Mouse (Mus musculus) ES-E14 (cell line): Measurements from ENCODE around the gene Grid2. TPM values are rescaled to one million over a fixed set of nuclear protein-coding genes. Genes with fewer than 3 reads are reported as not detected.

Experiments used
- DNase-seq: peaks from one replicate; pipeline ENCODE4 v3.0.0-alpha.2; 2013; ENCODE audit warnings: low read depth, low spot score
- H3K27ac ChIP-seq: 2 replicates; pipeline ENCODE4 v1.5.1; 2012; ENCODE audit warnings: low read depth, mild to moderate bottlenecking, low read length, moderate library complexity, mixed read lengths; ENCODE audit not compliant: poor library complexity, insufficient read depth, severe bottlenecking
- H3K36me3 ChIP-seq: 2 replicates; pipeline ENCODE4 v1.6.1; 2012; ENCODE audit warnings: mild to moderate bottlenecking, low read length, moderate library complexity, mixed read lengths; ENCODE audit not compliant: control insufficient read depth, poor library complexity, insufficient read depth, severe bottlenecking
- H3K4me1 ChIP-seq, 2 experiments: fragments of 150-350 bp in 1 of 2; sonication (generic) in 1 of 2; 2 replicates each; pipeline ENCODE4 v1.6.1; 2012; ENCODE audit warnings: low read length in 2 of 2, mild to moderate bottlenecking in 1 of 2, mixed read lengths in 1 of 2; ENCODE audit not compliant: control insufficient read depth in 2 of 2, insufficient read depth in 2 of 2, poor library complexity in 1 of 2
- H3K4me3 ChIP-seq, 2 experiments: fragments of 150-350 bp in 1 of 2; sonication (generic) in 1 of 2; 2 replicates each; pipeline ENCODE4 v1.5.1; 2012; ENCODE audit warnings: low read length in 2 of 2, low read depth in 1 of 2, mild to moderate bottlenecking in 1 of 2, mixed read lengths in 1 of 2; ENCODE audit not compliant: insufficient read depth in 1 of 2, poor library complexity in 1 of 2, severe bottlenecking in 1 of 2
- H3K9ac ChIP-seq: 2 replicates; pipeline ENCODE4 v1.6.1; 2012; ENCODE audit warnings: low read depth, mild to moderate bottlenecking, low read length, mixed read lengths; ENCODE audit not compliant: poor library complexity, insufficient read depth, severe bottlenecking
- H3K9me3 ChIP-seq: fragments of 150-350 bp; sonication (generic); 2 replicates; pipeline ENCODE4 v1.6.1; 2012; ENCODE audit warnings: low read depth, mild to moderate bottlenecking, low read length; ENCODE audit not compliant: control insufficient read depth, insufficient read depth
- CHD2 ChIP-seq: IDR thresholded peaks from 2 replicates; pipeline ENCODE4 v1.6.1; 2014; ENCODE audit warnings: mild to moderate bottlenecking, low read depth, low read length, inconsistent platforms
- HCFC1 ChIP-seq: IDR thresholded peaks from 2 replicates; pipeline ENCODE4 v1.6.1; 2012; ENCODE audit warnings: low read length, inconsistent platforms, borderline replicate concordance; ENCODE audit not compliant: insufficient read depth
- MAFK ChIP-seq: IDR thresholded peaks from 2 replicates; pipeline ENCODE4 v1.6.1; 2014; ENCODE audit warnings: mild to moderate bottlenecking, low read depth, low read length, inconsistent platforms; ENCODE audit not compliant: insufficient read depth
- ZC3H11A ChIP-seq: IDR thresholded peaks from 2 replicates; pipeline ENCODE4 v1.6.1; 2012; ENCODE audit warnings: low read depth, mild to moderate bottlenecking, inconsistent platforms, low read length, borderline replicate concordance
- ZNF384 ChIP-seq: IDR thresholded peaks from 2 replicates; pipeline ENCODE4 v1.6.1; 2012; ENCODE audit warnings: low read depth, low read length, inconsistent platforms
- in situ Hi-C, 2 experiments: fragments of 600-800 bp; cut with MboI; formaldehyde crosslinking; loops; one replicate each; pipeline ENCODE4 v1.15.1; 2025; ENCODE audit warnings: low sequenced_read_pairs in 2 of 2, inconsistent platforms in 1 of 2; ENCODE audit not compliant: unreplicated experiment in 2 of 2
- total RNA-seq: library from RNA; depleted of rRNA; stranded (reverse); fragments of 300-350 nt; gene quantifications from 2 replicates; pipeline ENCODE4 v1.2.3, GENCODE M21; 2012

Grid2 gene
- total RNA-seq, 1 experiment: 0.94 TPM

DNA sequence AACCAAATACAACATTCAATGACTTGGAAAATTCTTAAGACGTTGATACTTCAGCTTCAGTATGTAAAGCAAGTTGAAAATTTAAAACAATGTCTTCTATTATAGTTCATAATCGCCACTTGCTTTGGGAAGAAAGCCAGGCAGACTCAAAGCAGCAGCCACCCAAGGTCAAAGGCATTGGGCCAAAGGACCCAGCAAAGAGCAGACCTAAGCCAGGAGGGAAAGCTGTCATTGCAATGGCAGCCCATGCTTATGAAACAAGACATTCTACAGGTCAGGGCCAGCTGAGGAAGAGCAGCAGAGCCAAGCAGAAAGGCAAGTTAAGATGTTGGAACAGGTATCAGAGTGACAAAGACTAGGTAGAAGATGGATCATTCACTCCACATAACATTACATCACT is 1448.0 kb downstream of the Grid2 start:
- in situ Hi-C loops: no loop called here
- no peak overlapping the region for H3K9ac ChIP-seq
- TF ChIP-seq CHD2 (no peak), HCFC1 (no peak), MAFK (no peak), ZC3H11A (no peak), ZNF384 (no peak)
- H3K27ac ChIP-seq: no peak overlapping the region
- no peak for DNase-seq
- H3K9me3 ChIP-seq: no peaks in the 10 kb centered on the region
- H3K36me3 ChIP-seq: no peaks in the 10 kb centered on the region
- H3K4me3 ChIP-seq: no peak overlapping the region
- no peaks in the 10 kb centered on the region for H3K4me1 ChIP-seq

- Histone ChIP-seq H3K9me3 (no peaks in the 10 kb centered on the region), H3K9ac (no peak overlapping the region), H3K27ac (no peak overlapping the region), H3K4me1 (peaks cover 0 to 3% of the 10 kb centered on the region in 2 experiments; a peak in 2 of 4 replicates), H3K36me3 (no peaks in the 10 kb centered on the region), H3K4me3 (peak overlapping the region; percentile 43 to 56)
- no peak for DNase-seq
- in situ Hi-C loops: no loop called here
- peak; percentile 39; the same call in 1 of the 2 replicates for TF ChIP-seq CHD2
- TF ChIP-seq ZC3H11A: no peak
Measured at GRCm38 (mm10) chr6:64727751-64728403, 1472.2 kb downstream of the Grid2 start.

DNA sequence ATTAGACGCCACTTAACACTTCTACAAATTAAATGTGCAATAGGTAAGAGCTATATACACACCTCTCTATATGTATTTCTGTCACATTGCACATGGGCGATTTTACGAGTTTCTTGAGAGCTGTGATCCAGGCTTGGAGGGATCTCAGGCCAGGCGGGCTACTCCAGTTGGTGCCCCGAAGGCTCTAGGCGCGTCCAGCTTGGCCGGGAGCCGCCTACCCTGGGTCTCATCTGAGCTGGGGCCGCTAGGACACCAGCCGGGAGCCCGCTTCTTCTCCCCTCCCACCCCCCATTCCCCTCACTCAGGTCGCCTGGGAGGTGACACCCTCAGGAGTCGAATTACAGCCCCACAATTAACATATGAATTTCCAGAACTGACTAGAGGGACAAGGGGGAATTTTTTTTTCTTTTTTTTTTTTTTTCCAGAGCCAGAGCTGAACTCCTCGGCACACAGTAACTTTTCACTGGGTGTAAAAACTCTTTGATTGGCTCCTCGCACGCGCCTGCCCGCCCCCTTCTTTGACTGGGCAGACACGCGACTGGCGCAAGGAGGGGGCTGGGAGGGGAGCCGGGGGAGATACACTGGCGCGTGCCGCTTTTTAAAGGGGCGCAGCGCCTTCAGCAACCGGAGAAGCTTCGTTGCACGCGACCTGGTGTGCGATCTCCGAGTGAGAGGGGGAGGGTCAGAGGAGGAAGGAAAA is 1473.0 kb downstream of the Grid2 start, which contains the start of gene Atoh1:
Gene Atoh1 (plus strand): TSS at position 627 of the 700 bp plus-strand sequence.
- Histone ChIP-seq H3K9me3 (no peaks in the 10 kb centered on the region), H3K36me3 (no peaks in the 10 kb centered on the region), H3K27ac (no peak within 1 kb of the TSS), H3K4me3 (peak within 1 kb of the TSS; percentile 43 to 60), H3K4me1 (peaks cover 0 to 3% of the 10 kb centered on the region in 2 experiments; a peak in 2 of 4 replicates), H3K9ac (no peak within 1 kb of the TSS; the same call in 1 of the 2 replicates)
- TF ChIP-seq MAFK (0 out of 2 replicates have a peak, but pooled peaks have one; percentile 71), HCFC1 (no peak), ZNF384 (peak; percentile 95)
- DNase-seq: peak; percentile 75
- in situ Hi-C loops: no loop called here

DNA sequence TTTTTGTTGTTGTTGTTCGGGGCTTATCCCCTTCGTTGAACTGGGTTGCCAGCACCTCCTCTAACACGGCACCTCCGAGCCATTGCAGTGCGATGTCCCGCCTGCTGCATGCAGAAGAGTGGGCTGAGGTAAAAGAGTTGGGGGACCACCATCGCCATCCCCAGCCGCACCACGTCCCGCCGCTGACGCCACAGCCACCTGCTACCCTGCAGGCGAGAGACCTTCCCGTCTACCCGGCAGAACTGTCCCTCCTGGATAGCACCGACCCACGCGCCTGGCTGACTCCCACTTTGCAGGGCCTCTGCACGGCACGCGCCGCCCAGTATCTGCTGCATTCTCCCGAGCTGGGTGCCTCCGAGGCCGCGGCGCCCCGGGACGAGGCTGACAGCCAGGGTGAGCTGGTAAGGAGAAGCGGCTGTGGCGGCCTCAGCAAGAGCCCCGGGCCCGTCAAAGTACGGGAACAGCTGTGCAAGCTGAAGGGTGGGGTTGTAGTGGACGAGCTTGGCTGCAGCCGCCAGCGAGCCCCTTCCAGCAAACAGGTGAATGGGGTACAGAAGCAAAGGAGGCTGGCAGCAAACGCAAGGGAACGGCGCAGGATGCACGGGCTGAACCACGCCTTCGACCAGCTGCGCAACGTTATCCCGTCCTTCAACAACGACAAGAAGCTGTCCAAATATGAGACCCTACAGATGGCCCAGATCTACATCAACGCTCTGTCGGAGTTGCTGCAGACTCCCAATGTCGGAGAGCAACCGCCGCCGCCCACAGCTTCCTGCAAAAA is 1473.7 kb downstream of the Grid2 start:
- Histone ChIP-seq H3K36me3 (no peaks in the 10 kb centered on the region), H3K27ac (no peak overlapping the region), H3K9me3 (no peaks in the 10 kb centered on the region), H3K4me3 (peak overlapping the region; percentile 43 to 60), H3K9ac (no peak overlapping the region; the same call in 1 of the 2 replicates), H3K4me1 (peaks cover 0 to 3% of the 10 kb centered on the region in 2 experiments; a peak in 2 of 4 replicates)
- no peak for TF ChIP-seq ZC3H11A
- TF ChIP-seq MAFK: peak; percentile 61
- no peak for TF ChIP-seq CHD2
- DNase-seq: no peak
- in situ Hi-C loops: no loop called here
